Mouse (Mus musculus) liver, adult 2 months (tissue): ENCODE measurements around the gene Bcl2a1d. TPM values are rescaled to one million over a fixed set of nuclear protein-coding genes. Genes with fewer than 3 reads are reported as not detected.

Experiments used
- polyA plus RNA-seq: library from polyadenylated mRNA; depleted of rRNA; stranded (reverse); fragments of >200 nt; gene quantifications from 2 replicates; pipeline ENCODE4 v1.2.3, GENCODE M21; 2012; rRNA removed
- total RNA-seq: library from RNA; depleted of rRNA; stranded (reverse); fragments of >200 nt; gene quantifications from 2 replicates; pipeline ENCODE4 v1.2.3, GENCODE M21; 2014; rRNA removed

Bcl2a1d gene
- total and polyA plus RNA-seq, 2 experiments = 0.74 to 0.92 TPM

Other genes with a start within 250 kb of the Bcl2a1d start
- gene Syncrip, start 249.3 kb downstream of the Bcl2a1d start, total RNA-seq = 21.0 and 21.3 TPM in 2 replicates
- 2.1 and 2.3 TPM in 2 replicates for gene Syncrip, start 249.3 kb downstream of the Bcl2a1d start, polyA plus RNA-seq
- 7.7 and 9.0 TPM in 2 replicates for gene Zfp949, start 183.9 kb downstream of the Bcl2a1d start, total RNA-seq
- gene Zfp949, start 183.9 kb downstream of the Bcl2a1d start, polyA plus RNA-seq = 1.7 and 2.4 TPM in 2 replicates
- gene Trim43a, start 151.0 kb downstream of the Bcl2a1d start, total RNA-seq = 0.09 TPM in 1 of 2 replicates, not detected in the other
- gene Trim43a, start 151.0 kb downstream of the Bcl2a1d start, polyA plus RNA-seq = not detected in 2 replicates
- 42.1 and 42.3 TPM in 2 replicates for gene Mthfsl, start 11.6 kb downstream of the Bcl2a1d start, total RNA-seq
- 28.3 and 29.8 TPM in 2 replicates for gene Mthfsl, start 11.6 kb downstream of the Bcl2a1d start, polyA plus RNA-seq
- not detected in 2 replicates for gene Trim43c, start 107.2 kb upstream of the Bcl2a1d start, total RNA-seq
- not detected in 2 replicates for gene Trim43c, start 107.2 kb upstream of the Bcl2a1d start, polyA plus RNA-seq
- gene Bcl2a1a, start 225.0 kb upstream of the Bcl2a1d start, total RNA-seq = 1.1 and 2.1 TPM in 2 replicates
- gene Bcl2a1a, start 225.0 kb upstream of the Bcl2a1d start, polyA plus RNA-seq = 0.16 TPM in 1 of 2 replicates, not detected in the other